ENCODE assay signal across 7 mouse cellular contexts in genomic region chr15:27325847-27326548, GRCm38 (mm10).
DNase-seq lines count a peak whose midpoint lies in the region; ATAC-seq lines count a peak whose summit lies in the region.

No protein-coding gene starts in this region.

- no peaks in the 10 kb centered on the region for H3K27me3 ChIP-seq in intestine, embryonic 15.5 days (replicated peaks)
- H3K27me3 ChIP-seq in midbrain, embryonic 10.5 days (ENCODE audit: low read depth, poor library complexity, severe bottlenecking), result peaks cover 5% of the 10 kb centered on the region; the same call in 1 of the 2 replicates

- no peaks in the 10 kb centered on the region for H3K9me3 ChIP-seq in intestine, embryonic 15.5 days
- H3K9me3 ChIP-seq in midbrain, embryonic 10.5 days (replicated peaks), result no peaks in the 10 kb centered on the region

- ATAC-seq in intestine, embryonic 15.5 days, result peak; percentile 86

- intact Hi-C loops in left cerebral cortex, postnatal 14 days (cut with DNase I), result loop anchor here (1.0 to 5.0 kb wide), 3 partner anchors 140 to 286 kb away; partner anchors contain the start of gene Ank

- H3K27ac ChIP-seq in intestine, embryonic 15.5 days, result no peak overlapping the region
- no peak overlapping the region for H3K27ac ChIP-seq in midbrain, embryonic 10.5 days (replicated peaks)

- H3K4me3 ChIP-seq in intestine, embryonic 15.5 days (replicated peaks), result no peak overlapping the region
- no peak overlapping the region for H3K4me3 ChIP-seq in midbrain, embryonic 10.5 days

- no peak overlapping the region for H3K9ac ChIP-seq in intestine, embryonic 15.5 days

- peak; percentile 49 to 52 for DNase-seq in adrenal gland, adult 18-20 months (ENCODE audit: low spot score in 2 of 2)
- peak; percentile 81 for DNase-seq in embryo, embryonic 10 days (ENCODE audit: low spot score)
- peak; percentile 56 for DNase-seq in gastrocnemius, postnatal 10 days
- DNase-seq in left cerebral cortex, postnatal 14 days (ENCODE audit: low spot score in 2 of 2), result peak; percentile 89 to 92
- DNase-seq in midbrain, embryonic 10.5 days (ENCODE audit: low spot score), result peak; percentile 51
- DNase-seq in right cerebral cortex, postnatal 4 days, result peak; percentile 61

- WGBS in intestine, embryonic 15.5 days, result 25% methylated on average over 15 of the region's 15 CpGs
- WGBS in midbrain, embryonic 10.5 days, result 29% methylated on average over 15 of the region's 15 CpGs

- no peaks in the 10 kb centered on the region for H3K36me3 ChIP-seq in intestine, embryonic 15.5 days
- no peaks in the 10 kb centered on the region for H3K36me3 ChIP-seq in midbrain, embryonic 10.5 days

- H3K4me1 ChIP-seq in intestine, embryonic 15.5 days (replicated peaks), result no peaks in the 10 kb centered on the region
- H3K4me1 ChIP-seq in midbrain, embryonic 10.5 days, result no peaks in the 10 kb centered on the region

- H3K4me2 ChIP-seq in intestine, embryonic 15.5 days (replicated peaks), result no peak overlapping the region
